Mouse (Mus musculus) frontal cortex, adult (tissue): ENCODE results near the gene Ptprd.

ENCODE experiments used
- ATAC-seq: cut with Nextera tagmentation; 2 replicates; pipeline ENCODE4 v1.9.2; 2017; ENCODE audit warnings: mild to moderate bottlenecking, moderate library complexity, mixed read lengths; ENCODE audit not compliant: low TSS enrichment

Ptprd gene

DNA sequence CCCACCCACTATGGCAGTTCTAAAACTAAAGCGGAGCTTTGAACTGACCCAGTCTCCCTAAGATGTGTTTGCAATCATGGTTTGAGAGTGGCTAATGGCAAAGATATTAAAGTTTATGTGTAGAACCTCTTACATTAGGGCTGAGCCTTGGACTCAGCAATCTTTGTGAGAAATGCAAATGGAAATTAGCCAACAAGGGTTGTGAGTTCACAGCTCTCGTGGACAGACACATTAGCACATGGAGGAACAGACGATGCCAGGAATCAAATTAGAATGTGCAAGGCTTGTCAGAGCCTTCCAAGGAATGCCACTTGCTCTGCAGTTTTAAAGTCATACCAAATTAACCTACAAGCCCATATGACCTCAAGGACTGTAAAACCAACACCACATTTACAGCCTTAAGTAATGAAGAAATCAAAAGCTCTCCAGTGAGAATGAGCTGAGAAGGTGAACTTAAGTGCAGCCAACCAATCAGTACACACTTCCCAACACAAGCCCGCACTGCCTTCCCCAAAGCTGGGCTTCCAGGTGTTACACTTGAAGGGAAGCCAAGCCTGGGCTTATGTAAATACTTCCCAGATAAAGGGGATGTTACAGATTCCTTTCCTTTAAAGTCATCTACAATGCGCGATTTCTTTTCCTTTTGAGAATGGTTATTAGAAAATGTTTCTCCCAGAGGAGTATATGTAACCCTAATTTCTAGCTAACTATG, 2258.3 kb downstream of the Ptprd start:
- no peak for ATAC-seq

DNA sequence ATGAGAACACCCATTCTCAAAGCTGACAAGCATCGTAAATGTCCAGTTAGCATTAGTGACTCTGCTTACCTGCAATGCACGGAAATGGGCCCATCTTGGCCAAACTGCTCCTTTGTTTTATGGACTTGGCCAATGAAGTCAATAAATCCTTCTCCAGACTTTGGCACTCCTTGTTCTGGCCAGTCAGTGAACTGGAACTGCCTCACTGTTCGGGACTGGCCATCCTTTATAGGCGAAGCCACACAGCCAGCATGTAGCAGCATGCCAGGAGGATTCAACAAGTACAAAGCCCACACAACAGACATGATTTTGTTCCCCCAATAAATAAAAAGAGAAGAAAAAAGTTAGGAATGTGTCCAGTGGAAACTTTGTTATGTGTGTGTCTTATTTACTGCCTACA, 2261.2 kb downstream of the Ptprd start:
- no peak for ATAC-seq

DNA sequence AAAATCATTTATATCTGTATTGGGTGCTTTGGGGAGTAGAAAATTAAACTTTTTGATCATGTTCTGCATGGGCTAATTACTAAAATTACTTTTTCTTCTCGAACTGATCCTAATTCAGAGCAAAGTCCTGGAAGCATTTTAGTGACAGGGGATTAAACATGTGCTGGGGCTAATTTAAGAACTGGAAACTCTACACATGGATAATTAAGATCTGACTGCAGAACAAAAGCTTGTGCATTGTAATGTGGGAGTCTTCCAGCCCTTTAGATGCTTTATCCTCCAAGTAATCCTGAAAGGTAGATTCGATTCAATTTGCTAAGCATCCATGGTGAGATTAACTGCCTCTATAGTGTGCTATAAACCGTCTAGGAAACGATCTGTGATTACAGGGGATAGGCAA, 2316.9 kb downstream of the Ptprd start:
- ATAC-seq = no peak
